Mouse (Mus musculus): ENCODE measurements around the gene Frrs1l. TPM values are rescaled to one million over a fixed set of nuclear protein-coding genes. Genes with fewer than 3 reads are reported as not detected.

The Frrs1l gene
- total RNA-seq, 1 experiment from 2014 or later: not detected

DNA sequence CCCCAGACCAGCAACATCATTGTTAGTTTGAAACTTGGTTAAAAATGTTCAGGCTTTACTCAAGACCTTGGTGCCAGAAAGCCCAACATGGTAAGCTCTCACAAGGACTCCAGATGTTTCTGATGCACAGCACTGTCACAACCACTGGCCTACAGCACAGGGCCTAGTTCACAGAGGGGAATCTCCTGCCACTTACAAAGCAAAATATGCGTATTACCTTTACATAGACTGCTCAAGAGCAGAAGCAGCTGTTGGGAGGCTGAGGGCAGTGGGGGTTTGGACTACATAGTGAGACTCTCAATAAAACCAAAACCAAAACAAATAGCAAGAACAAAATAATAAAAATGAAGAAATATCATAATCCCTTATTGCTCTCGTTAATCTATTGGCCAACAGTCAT is 11.2 kb upstream of the Frrs1l start:
- ATAC-seq (replicated peaks in 1 of 2; ENCODE audit: insufficient read depth in 1 of 2, low FRiP score in 2 of 2, low TSS enrichment in 1 of 2, low read depth in 1 of 2, poor library complexity in 2 of 2, severe bottlenecking in 2 of 2): no peak

DNA sequence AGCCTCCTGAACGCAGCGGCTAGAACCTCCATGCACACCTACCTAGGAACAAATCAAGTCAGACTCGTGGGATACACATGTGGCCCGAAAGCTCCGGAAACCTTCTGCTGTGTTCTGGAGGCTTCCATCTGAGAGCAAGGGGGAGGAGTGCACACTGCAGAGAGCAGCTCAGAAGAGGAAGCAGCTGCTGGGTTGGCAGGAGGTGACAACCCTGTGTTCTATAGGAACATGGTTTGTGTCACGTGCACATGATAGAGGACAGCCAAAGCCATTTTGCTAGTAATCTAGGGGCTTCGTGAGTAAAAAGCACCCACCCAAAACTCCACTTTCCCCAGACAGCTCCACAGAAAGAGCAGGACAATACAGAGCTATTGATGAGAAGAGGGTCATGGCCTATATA is 3.1 kb upstream of the Frrs1l start:
- peak; percentile 87 to 91 for ATAC-seq (replicated peaks in 1 of 2; ENCODE audit: insufficient read depth in 1 of 2, low FRiP score in 2 of 2, low TSS enrichment in 1 of 2, low read depth in 1 of 2, poor library complexity in 2 of 2, severe bottlenecking in 2 of 2)

DNA sequence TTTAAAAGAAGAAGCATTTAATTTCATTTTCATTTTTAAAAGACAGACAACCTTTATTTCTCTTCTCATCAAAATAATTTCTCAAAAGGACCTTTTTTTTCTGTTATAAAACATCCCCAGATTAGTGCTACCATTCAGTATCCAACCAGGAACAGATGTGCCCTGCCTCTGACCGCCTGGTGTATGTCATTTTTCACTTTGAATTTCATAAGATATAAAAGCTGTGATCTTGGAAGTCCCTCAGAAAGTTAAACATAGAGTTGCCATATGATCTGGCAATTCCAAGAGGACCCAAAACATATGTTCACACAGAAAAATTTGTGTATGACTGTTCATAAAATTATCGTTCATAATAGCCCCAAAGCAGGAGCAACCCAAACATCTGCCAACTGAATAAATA is 1.8 kb upstream of the Frrs1l start:
- ATAC-seq (replicated peaks in 1 of 2; ENCODE audit: insufficient read depth in 1 of 2, low FRiP score in 2 of 2, low TSS enrichment in 1 of 2, low read depth in 1 of 2, poor library complexity in 2 of 2, severe bottlenecking in 2 of 2): no peak

GRCm38 (mm10) chr4:56989431-56990214 is 568 bp downstream of the Frrs1l start:
- no peak for ATAC-seq (replicated peaks in 1 of 2; ENCODE audit: insufficient read depth in 1 of 2, low FRiP score in 2 of 2, low TSS enrichment in 1 of 2, low read depth in 1 of 2, poor library complexity in 2 of 2, severe bottlenecking in 2 of 2)

GRCm38 (mm10) chr4:56965586-56966179 is 24.5 kb downstream of the Frrs1l start:
- no peak for ATAC-seq (replicated peaks in 1 of 2; ENCODE audit: insufficient read depth in 1 of 2, low FRiP score in 2 of 2, low TSS enrichment in 1 of 2, low read depth in 1 of 2, poor library complexity in 2 of 2, severe bottlenecking in 2 of 2)

GRCm38 (mm10) chr4:56963687-56964086 is 26.5 kb downstream of the Frrs1l start:
- no peak for ATAC-seq (replicated peaks in 1 of 2; ENCODE audit: insufficient read depth in 1 of 2, low FRiP score in 2 of 2, low TSS enrichment in 1 of 2, low read depth in 1 of 2, poor library complexity in 2 of 2, severe bottlenecking in 2 of 2)

DNA sequence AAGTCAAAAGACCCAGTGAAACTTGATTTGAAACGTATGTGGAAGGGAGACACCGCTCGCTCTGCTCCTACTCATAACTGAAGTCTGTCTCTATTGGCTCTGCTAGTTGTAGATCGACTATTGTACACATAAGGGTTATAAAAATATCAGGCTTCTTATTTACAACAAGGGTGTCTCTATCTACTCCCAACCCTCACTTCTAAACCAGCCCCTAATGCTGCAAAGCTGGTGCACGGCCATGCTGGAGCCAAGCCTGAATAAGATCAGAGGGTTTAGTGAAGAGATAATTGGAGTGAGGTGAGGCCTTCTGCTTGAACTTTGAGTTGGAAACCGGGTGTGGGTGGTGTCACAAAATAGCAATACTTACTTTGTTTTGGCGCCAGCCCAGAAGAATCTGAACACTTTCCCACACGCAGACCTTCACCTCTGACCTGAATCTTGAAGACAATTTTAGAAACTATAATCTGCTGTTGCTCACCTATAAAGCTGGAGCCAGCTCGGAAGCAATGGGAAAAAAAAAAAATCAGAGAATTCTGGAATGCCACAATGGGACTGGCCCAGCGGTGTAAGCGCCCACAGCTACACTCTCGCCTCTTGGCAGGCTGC is 28.8 kb downstream of the Frrs1l start:
- ATAC-seq (replicated peaks in 1 of 2; ENCODE audit: insufficient read depth in 1 of 2, low FRiP score in 2 of 2, low TSS enrichment in 1 of 2, low read depth in 1 of 2, poor library complexity in 2 of 2, severe bottlenecking in 2 of 2): no peak

DNA sequence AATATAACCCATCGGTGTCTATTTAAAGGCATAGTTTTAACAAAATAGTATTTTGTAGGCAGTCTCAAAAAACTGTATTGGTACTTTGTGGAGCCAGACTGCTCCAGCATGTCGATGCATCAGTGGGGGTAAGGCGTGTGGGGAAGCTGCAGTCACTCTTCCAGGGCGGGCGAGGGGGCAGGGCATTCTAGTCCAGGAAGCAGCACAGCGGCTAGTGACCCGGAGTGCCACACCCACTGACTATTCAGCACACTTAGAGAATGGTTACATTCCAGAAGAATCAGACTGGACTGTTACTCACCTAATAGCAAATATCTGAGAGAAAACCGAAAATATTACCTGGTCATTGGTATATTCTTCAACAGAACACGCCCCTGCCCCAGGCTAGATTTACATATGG is 32.7 kb downstream of the Frrs1l start:
- no peak; a peak in 1 of 4 replicates for ATAC-seq (replicated peaks in 1 of 2; ENCODE audit: insufficient read depth in 1 of 2, low FRiP score in 2 of 2, low TSS enrichment in 1 of 2, low read depth in 1 of 2, poor library complexity in 2 of 2, severe bottlenecking in 2 of 2)

- ATAC-seq (replicated peaks in 1 of 2; ENCODE audit: insufficient read depth in 1 of 2, low FRiP score in 2 of 2, low TSS enrichment in 1 of 2, low read depth in 1 of 2, poor library complexity in 2 of 2, severe bottlenecking in 2 of 2): no peak
Measured at GRCm38 (mm10) chr4:56953235-56953634, 37.0 kb downstream of the Frrs1l start.

GRCm38 (mm10) chr4:56951701-56952100 is 38.5 kb downstream of the Frrs1l start:
- no peak for ATAC-seq (replicated peaks in 1 of 2; ENCODE audit: insufficient read depth in 1 of 2, low FRiP score in 2 of 2, low TSS enrichment in 1 of 2, low read depth in 1 of 2, poor library complexity in 2 of 2, severe bottlenecking in 2 of 2)

DNA sequence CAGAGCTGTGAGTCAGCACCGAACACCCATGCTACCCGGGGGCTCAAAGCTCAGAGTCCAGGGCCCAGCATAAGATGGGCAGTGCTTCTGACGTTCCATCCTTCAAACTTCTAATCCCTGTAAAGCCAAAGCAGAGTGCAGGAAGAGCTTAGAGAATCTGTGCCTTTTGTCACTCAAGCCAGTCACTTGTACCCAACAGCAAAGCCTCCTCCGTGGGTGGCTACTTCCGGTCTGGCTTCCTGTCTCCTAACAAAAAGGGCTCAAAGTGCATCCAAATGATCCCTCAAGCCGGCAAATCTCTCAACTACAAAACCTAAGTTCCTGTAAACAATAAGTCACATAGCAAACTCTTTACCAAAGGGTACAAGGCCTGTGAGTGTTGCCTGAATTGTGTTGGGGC is 40.7 kb downstream of the Frrs1l start:
- no peak for ATAC-seq (replicated peaks in 1 of 2; ENCODE audit: insufficient read depth in 1 of 2, low FRiP score in 2 of 2, low TSS enrichment in 1 of 2, low read depth in 1 of 2, poor library complexity in 2 of 2, severe bottlenecking in 2 of 2)

DNA sequence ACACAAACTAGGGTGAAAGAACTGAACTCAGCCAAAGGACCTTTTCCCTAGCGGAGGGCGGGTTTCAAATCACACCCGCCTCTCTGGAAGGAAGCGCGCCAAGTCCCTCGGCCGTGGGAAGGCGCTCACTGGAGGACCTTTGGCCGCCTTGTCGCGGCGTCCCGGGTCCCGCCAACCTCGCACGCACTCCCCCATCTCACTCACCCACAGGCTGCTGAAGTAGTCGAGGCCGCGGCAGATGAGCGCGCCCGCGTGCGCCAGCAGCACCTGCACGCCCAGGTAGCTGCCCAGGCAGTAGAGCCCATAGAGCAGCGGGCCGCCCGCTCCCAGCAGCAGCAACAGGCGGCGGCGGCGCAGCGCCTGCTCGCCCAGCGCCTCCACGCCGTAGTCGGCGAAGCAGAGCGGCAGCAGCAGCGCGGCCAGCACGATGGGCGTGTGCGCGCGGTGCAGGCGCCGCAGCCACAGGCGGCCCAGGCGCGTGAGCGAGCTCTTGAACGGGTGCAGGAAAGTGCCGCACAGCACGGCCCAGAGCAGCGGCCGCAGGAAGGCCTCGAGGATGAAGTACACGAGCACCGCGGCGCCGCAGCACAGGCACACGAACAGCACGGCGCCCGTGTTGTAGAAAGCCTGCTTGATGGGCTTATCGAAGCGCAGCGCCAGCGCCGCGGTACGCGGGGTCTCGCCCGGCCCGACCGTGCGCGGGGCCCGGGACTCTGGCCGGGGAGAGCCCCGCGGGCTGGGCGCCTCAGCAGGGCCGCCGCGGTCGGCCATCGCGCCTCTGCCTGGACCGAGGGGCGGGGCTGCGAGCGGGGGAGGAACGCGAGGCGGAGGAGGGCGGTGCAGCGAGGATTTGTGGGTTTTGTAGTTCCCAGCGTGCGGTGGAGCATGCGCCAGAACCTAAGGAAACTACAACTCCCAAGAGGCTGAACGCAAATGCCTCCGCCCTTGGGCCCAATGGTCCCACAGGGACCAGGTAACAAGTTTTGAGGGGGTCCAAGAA is 43.2 kb downstream of the Frrs1l start, which contains the start of gene Tmem245:
Tmem245 (minus strand) TSS at position 797 of the 1,000 bp plus-strand sequence.
- peak; percentile 97 to 98 for ATAC-seq (replicated peaks in 1 of 2; ENCODE audit: insufficient read depth in 1 of 2, low FRiP score in 2 of 2, low TSS enrichment in 1 of 2, low read depth in 1 of 2, poor library complexity in 2 of 2, severe bottlenecking in 2 of 2)

- ATAC-seq (replicated peaks in 1 of 2; ENCODE audit: insufficient read depth in 1 of 2, low FRiP score in 2 of 2, low TSS enrichment in 1 of 2, low read depth in 1 of 2, poor library complexity in 2 of 2, severe bottlenecking in 2 of 2): no peak
Measured at GRCm38 (mm10) chr4:56946180-56946579, 44.0 kb downstream of the Frrs1l start.

- no peak for ATAC-seq (replicated peaks in 1 of 2; ENCODE audit: insufficient read depth in 1 of 2, low FRiP score in 2 of 2, low TSS enrichment in 1 of 2, low read depth in 1 of 2, poor library complexity in 2 of 2, severe bottlenecking in 2 of 2)
Measured at GRCm38 (mm10) chr4:56944286-56944685, 45.9 kb downstream of the Frrs1l start.

DNA sequence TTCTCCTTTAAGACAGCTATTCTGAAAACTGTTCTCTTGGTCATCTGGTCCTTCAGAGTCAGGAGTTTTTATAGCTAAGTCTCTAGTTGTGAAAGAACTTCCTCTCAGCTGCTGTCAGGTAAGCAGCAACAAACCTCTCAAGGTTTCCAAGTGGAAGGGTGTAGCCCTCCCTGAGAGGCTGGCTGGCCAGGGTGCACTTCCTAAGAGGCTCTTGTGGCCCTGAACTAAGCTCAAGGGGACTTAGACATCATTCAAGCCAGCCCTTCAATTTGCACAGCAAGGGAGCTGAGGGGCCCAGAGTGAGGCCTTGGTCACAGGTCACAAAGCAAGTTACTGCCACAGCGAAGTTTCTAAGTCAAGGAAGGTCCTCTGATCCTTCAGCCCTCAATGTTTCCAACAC is 46.9 kb downstream of the Frrs1l start:
- no peak for ATAC-seq (replicated peaks in 1 of 2; ENCODE audit: insufficient read depth in 1 of 2, low FRiP score in 2 of 2, low TSS enrichment in 1 of 2, low read depth in 1 of 2, poor library complexity in 2 of 2, severe bottlenecking in 2 of 2)

GRCm38 (mm10) chr4:56942567-56942966 is 47.6 kb downstream of the Frrs1l start:
- no peak for ATAC-seq (replicated peaks in 1 of 2; ENCODE audit: insufficient read depth in 1 of 2, low FRiP score in 2 of 2, low TSS enrichment in 1 of 2, low read depth in 1 of 2, poor library complexity in 2 of 2, severe bottlenecking in 2 of 2)

- no peak for ATAC-seq (replicated peaks in 1 of 2; ENCODE audit: insufficient read depth in 1 of 2, low FRiP score in 2 of 2, low TSS enrichment in 1 of 2, low read depth in 1 of 2, poor library complexity in 2 of 2, severe bottlenecking in 2 of 2)
Measured at GRCm38 (mm10) chr4:56941481-56941880, 48.7 kb downstream of the Frrs1l start.
